Mouse (Mus musculus) intestine, embryonic 14.5 days (tissue): Measurements from ENCODE around the gene Atp5l. TPM values are rescaled to one million over a fixed set of nuclear protein-coding genes. Genes with fewer than 3 reads are reported as not detected.

ENCODE experiments used
- ATAC-seq: fragments of 200-750 bp; cut with Nextera tagmentation; replicated peaks from 2 replicates; pipeline ENCODE4 v1.8.0; 2017; ENCODE audit warnings: low read depth, moderate number of reproducible peaks, moderate TSS enrichment, moderate library complexity; ENCODE audit not compliant: low FRiP score, low TSS enrichment
- DNase-seq: peaks from one replicate; pipeline ENCODE4 v3.0.0-alpha.2; 2018; ENCODE audit warnings: low spot score
- H3K27ac ChIP-seq: fragments of 300-500 bp; sonication (generic); 2 replicates; pipeline ENCODE4 v1.5.1; 2014; ENCODE audit warnings: low read depth, mild to moderate bottlenecking, control low read depth
- H3K27me3 ChIP-seq: fragments of 300-500 bp; sonication (generic); replicated peaks from 2 replicates; pipeline ENCODE4 v1.6.1; 2014; ENCODE audit warnings: low read length, control low read depth; ENCODE audit not compliant: control insufficient read depth, insufficient read depth
- H3K36me3 ChIP-seq: fragments of 300-500 bp; sonication (generic); 2 replicates; pipeline ENCODE4 v1.6.1; 2014; ENCODE audit warnings: low read length, control low read depth; ENCODE audit not compliant: control insufficient read depth, insufficient read depth
- H3K4me1 ChIP-seq: fragments of 300-500 bp; sonication (generic); replicated peaks from 2 replicates; pipeline ENCODE4 v1.6.1; 2014; ENCODE audit warnings: low read length, control low read depth, mixed read lengths; ENCODE audit not compliant: control insufficient read depth, insufficient read depth
- H3K4me2 ChIP-seq: fragments of 300-500 bp; sonication (generic); 2 replicates; pipeline ENCODE4 v1.6.1; 2014; ENCODE audit warnings: low read length
- H3K4me3 ChIP-seq: fragments of 300-500 bp; sonication (generic); 2 replicates; pipeline ENCODE4 v1.5.1; 2014; ENCODE audit warnings: low read depth, low read length, control low read depth, mixed read lengths
- H3K9ac ChIP-seq: fragments of 300-500 bp; sonication (generic); 2 replicates; pipeline ENCODE4 v1.6.1; 2014; ENCODE audit warnings: mild to moderate bottlenecking, low read length
- H3K9me3 ChIP-seq: fragments of 300-500 bp; sonication (generic); 2 replicates; pipeline ENCODE4 v1.6.1; 2016; ENCODE audit warnings: low read length, control low read depth; ENCODE audit not compliant: control insufficient read depth
- whole genome bisulfite sequencing: fragments of 180-500 bp; shearing (Covaris S2); extraction: QIAGEN DNeasy Blood & Tissue Kit; methylation state at CpG from one replicate; pipeline ENCODE4 v1.1.7; 2014; 5-methylcytosine and 5-hydroxymethylcytosine counted together
- polyA plus RNA-seq: library from polyadenylated mRNA; unstranded; fragments of >200 nt; fragmentation: Nextera tagmentation; extraction: Ambion mirVana; gene quantifications from 2 replicates; pipeline ENCODE4 v1.2.1, GENCODE M21; 2014

Gene Atp5l
- polyA plus RNA-seq, 1 experiment from 2014 or later = 905 TPM

DNA sequence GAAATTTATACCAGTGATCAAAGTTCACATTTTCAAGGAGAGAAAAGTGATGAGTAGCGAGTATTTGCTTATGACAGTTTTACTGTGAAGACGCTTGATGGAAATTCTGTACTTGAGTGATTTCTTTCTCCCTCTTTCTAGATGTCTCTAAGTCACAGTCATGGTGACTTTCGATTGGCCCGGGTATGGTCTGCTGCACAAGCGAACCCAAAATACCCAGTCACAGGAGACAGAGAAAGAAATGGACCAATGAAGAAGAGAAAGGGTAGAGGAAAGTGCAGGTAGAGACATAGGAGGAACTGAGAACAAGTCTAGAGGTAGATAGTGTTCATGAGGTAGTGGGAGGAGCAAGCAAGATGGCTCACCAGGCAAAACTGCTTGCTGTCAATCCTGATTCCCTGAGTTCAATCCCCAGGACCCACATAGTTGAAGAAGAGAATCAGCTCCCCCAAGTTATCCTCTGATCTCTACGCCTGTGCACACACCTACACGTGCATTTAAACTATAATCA lies 32.4 kb downstream of the Atp5l start:
- Histone ChIP-seq H3K4me1 (0 out of 2 replicates have a peak, but pooled peaks cover 3% of the 10 kb centered on the region), H3K9me3 (no peaks in the 10 kb centered on the region), H3K27ac (no peak overlapping the region), H3K36me3 (no peaks in the 10 kb centered on the region), H3K4me2 (no peak overlapping the region), H3K9ac (no peak overlapping the region), H3K27me3 (no peaks in the 10 kb centered on the region), H3K4me3 (no peak overlapping the region)
- ATAC-seq (no peak), DNase-seq (no peak)
- WGBS = 87% methylated on average over 7 of the region's 7 CpGs

DNA sequence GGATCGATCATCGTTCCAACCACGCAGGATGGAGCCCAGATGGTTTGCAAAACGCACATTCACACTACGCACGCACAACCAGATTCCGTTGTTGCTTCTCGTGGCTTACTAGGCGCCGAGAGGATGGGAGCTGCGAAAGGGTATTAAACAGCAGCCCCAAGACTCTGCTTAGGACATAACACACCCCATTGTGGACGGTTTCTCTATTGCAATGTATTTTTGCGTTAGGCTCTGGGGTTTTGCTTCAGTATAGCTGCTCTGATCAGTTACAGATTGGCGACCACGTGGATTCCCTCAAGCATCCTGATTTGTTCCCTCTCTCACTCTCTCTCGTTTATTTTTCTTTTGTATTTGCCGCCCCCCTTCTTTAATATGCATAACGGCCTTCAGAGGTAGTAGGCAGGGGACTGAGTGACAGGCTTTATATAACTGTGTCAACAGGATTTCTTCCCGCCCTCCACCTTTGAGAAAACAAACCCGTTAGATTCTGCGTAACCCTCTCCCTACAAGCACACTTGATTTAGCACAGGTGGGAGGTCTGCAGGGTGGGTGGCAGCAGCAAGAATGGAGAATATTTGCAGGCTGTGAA lies 37.5 kb downstream of the Atp5l start:
- H3K36me3 ChIP-seq = 0 out of 2 replicates have a peak, but pooled peaks cover 3% of the 10 kb centered on the region
- H3K27me3 ChIP-seq = no peaks in the 10 kb centered on the region
- under 1% methylated on average over 21 of the region's 21 CpGs for WGBS
- no peaks in the 10 kb centered on the region for H3K9me3 ChIP-seq
- no peak overlapping the region for H3K27ac ChIP-seq
- ATAC-seq = no peak
- H3K4me1 ChIP-seq = peaks cover 21% of the 10 kb centered on the region
- peak; percentile 71 for DNase-seq
- H3K4me3 ChIP-seq = peak overlapping the region; percentile 98
- H3K4me2 ChIP-seq = peak overlapping the region; percentile 98
- H3K9ac ChIP-seq = peak overlapping the region; percentile 64; the same call in 1 of the 2 replicates

DNA sequence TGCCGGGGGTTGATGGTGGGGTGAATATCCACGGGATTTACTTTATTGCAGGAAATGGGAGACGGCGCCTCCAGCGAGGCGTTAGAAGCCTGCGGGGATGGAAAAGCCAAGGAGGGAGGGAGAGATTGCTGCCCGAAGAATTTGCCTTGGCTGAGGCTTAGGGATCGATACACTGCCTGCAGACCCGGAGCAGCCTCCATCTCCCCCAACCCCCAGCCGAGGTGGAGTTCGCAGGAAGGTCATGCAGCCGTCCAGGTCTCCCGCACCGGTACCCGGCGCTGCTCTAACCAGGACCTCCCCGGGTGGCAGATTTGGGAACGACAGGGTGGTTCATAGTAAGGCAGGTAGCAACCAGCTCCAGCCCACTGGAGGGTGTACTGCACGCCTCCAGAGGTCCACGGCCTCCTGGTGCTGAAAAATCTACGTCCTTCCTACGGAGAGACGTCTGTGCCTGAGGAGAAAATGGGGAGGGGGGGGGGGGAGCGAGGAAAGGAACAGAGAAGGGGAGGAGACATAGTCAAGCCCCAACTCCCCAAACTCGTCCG lies 38.0 kb downstream of the Atp5l start:
- ATAC-seq (peak; percentile 65), DNase-seq (peak; percentile 85)
- peaks cover 27% of the 10 kb centered on the region for H3K4me1 ChIP-seq
- H3K36me3 ChIP-seq = 0 out of 2 replicates have a peak, but pooled peaks cover 5% of the 10 kb centered on the region
- H3K4me3 ChIP-seq = peak overlapping the region; percentile 98
- WGBS = 0% methylated on average over 26 of the region's 27 CpGs
- peak overlapping the region; percentile 89 for H3K27ac ChIP-seq
- H3K9me3 ChIP-seq = no peaks in the 10 kb centered on the region
- no peaks in the 10 kb centered on the region for H3K27me3 ChIP-seq
- H3K4me2 ChIP-seq = peak overlapping the region; percentile 98
- peak overlapping the region; percentile 64 for H3K9ac ChIP-seq

DNA sequence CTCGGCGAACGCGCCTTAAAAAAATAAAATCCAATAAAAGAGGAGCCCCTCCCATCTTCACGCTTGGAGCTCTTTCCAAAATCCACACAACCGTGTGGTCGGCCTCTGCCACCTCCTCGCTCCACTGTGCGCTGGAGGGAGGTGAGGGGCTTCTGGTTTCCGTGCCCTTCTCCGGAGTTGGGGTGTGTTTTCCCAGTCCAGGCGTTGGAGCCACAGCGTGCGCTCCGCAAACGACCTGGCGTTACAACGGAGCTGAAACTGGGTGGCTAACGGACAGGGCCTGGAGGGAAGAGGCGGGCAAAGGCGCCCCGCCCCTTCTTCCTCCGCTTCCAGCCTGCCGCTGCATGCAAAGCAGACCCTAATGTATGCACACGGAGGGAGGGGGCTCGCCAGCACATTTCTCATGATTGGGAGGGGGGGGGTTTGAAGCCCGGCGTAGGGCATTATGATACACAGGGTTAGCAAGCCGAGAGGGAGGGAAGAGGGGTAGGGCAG lies 38.6 kb downstream of the Atp5l start:
- H3K4me2 ChIP-seq = peak overlapping the region; percentile 98
- WGBS = under 1% methylated on average over 29 of the region's 29 CpGs
- peak overlapping the region; percentile 64 for H3K9ac ChIP-seq
- DNase-seq (peak; percentile 88), ATAC-seq (peak; percentile 63)
- H3K9me3 ChIP-seq = no peaks in the 10 kb centered on the region
- peaks cover 32% of the 10 kb centered on the region for H3K4me1 ChIP-seq
- H3K27ac ChIP-seq = peak overlapping the region; percentile 89
- H3K36me3 ChIP-seq = 0 out of 2 replicates have a peak, but pooled peaks cover 5% of the 10 kb centered on the region
- H3K4me3 ChIP-seq = peak overlapping the region; percentile 98
- no peaks in the 10 kb centered on the region for H3K27me3 ChIP-seq

DNA sequence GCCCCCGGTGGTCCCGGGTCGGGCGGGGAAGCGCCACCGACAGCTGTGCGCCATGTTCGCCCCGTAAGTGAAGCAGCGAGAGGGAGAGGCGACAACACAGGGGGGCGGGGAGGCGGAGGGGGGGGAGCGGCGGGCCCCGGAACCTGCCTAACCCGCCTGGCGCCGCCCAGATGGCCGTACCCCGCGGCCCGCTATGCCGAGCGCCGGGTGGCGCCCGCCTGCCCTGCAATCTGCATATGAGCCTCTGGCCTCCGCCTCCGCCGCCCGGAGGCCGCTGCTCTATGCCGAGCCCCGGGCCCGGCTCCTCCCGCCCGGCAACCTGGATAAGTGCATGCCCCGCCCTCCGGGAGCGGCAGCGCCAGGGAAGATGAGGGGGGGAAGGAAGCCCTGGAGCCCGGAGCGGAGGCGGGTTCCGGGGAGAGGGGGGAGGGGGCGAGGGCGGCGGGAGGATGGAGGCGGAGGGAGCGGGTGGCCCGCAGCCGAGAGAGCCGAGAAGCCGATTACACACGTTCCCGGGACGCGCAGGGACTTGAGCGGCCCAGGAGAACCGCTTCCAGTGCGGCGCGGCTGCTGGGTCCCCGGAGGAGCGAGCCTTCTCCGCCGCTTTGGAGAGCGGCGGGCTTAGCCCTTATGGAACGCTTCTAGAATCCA lies 39.2 kb downstream of the Atp5l start, which contains the start of gene Kmt2a:
Gene Kmt2a, minus strand, starts transcription at position 76 of the 651 bp plus-strand sequence.
- H3K27ac ChIP-seq = peak within 1 kb of the TSS; percentile 89
- H3K27me3 ChIP-seq = no peaks in the 10 kb centered on the region
- ATAC-seq (peak; percentile 88), DNase-seq (peak; percentile 100)
- H3K9ac ChIP-seq = peak within 1 kb of the TSS; percentile 91
- peak within 1 kb of the TSS; percentile 98 for H3K4me2 ChIP-seq
- WGBS = under 1% methylated on average over 35 of the region's 71 CpGs
- 0 out of 2 replicates have a peak, but pooled peaks cover 5% of the 10 kb centered on the region for H3K36me3 ChIP-seq
- no peaks in the 10 kb centered on the region for H3K9me3 ChIP-seq
- H3K4me1 ChIP-seq = peaks cover 37% of the 10 kb centered on the region
- H3K4me3 ChIP-seq = peak within 1 kb of the TSS; percentile 98

DNA sequence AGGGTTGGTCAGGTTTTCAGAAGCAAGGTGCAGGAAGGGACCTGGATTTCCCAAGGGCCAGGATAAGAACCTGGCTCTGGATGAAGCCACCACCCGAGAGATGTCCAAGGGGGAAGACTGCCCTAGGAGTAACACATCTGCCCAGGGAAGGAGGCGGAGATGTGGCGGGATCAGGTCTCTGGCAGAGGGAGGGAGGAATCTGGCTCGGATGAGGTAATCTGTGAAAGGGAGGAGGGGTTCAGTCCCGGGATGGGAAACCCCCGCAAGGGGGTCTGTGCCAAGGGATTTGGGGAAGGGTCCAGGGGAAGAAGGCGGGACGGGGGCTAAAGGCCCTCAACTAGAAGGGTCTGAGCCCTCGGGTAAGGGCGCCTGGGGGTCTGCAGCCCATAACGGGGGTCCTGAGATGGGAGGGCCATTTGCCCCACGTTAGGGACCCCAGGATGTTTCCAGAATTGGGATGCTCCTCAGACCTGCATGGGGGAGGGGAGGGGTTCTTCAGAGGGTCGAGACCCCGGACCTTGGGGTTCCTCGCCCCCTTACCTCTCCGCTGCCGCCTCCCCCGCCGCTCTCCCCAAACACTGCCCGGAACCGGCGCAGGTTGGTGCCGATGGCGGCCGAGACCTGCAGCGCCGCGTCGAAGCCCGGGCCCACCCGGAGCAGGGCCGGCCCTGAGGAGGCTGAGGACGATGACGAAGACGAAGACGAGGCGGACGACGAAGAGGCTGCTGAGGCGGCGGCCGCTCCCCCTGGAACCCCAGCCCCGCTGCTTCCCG lies 40.0 kb downstream of the Atp5l start:
- Histone ChIP-seq H3K36me3 (0 out of 2 replicates have a peak, but pooled peaks cover 5% of the 10 kb centered on the region), H3K4me2 (peak overlapping the region; percentile 66), H3K9ac (peak overlapping the region; percentile 91), H3K4me1 (peaks cover 45% of the 10 kb centered on the region), H3K27me3 (no peaks in the 10 kb centered on the region), H3K9me3 (no peaks in the 10 kb centered on the region), H3K4me3 (peak overlapping the region; percentile 98), H3K27ac (peak overlapping the region; percentile 75)
- ATAC-seq = peak; percentile 21; the same call in 1 of the 2 replicates
- peak; percentile 64 for DNase-seq
- under 1% methylated on average over 42 of the region's 44 CpGs for WGBS

DNA sequence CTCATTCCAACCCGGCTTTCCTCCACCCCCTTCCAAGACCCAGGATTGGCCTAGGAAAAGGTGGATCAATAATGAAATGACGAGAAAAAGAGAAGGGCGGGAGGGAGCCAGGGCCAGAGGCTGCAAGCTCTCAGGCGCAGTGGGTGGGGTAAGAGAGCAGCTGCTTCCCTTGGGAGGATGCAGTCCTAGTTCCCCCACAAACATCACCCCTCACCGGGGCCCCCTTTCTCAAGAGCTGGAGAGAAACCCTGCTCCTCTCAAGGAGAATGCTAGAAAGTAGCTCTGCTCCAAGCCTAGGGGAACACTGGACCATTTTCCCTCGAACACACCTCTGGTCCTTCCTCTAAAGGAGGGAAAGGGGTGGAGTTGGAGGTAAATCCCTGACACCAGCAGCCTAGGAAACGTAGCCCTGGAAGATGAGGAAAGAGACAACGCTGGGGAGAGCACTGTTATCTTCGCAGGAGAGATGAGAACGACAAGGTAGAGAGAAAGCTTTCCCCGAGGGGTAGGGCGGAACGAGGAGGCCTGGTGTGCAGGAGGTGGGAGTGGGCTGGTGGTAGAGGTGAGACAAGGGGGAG lies 40.8 kb downstream of the Atp5l start:
- no peaks in the 10 kb centered on the region for H3K27me3 ChIP-seq
- H3K27ac ChIP-seq = peak overlapping the region; percentile 75
- peak overlapping the region; percentile 91 for H3K9ac ChIP-seq
- 0 out of 2 replicates have a peak, but pooled peaks cover 5% of the 10 kb centered on the region for H3K36me3 ChIP-seq
- H3K9me3 ChIP-seq = no peaks in the 10 kb centered on the region
- peak overlapping the region; percentile 66 for H3K4me2 ChIP-seq
- under 1% methylated on average over 13 of the region's 13 CpGs for WGBS
- ATAC-seq = no peak
- DNase-seq = peak; percentile 66
- H3K4me3 ChIP-seq = peak overlapping the region; percentile 98
- peaks cover 46% of the 10 kb centered on the region for H3K4me1 ChIP-seq
